Mouse (Mus musculus): ENCODE measurements around the gene Szt2. TPM values are rescaled to one million over a fixed set of nuclear protein-coding genes. Genes with fewer than 3 reads are reported as not detected.

Gene Szt2
- polyA plus RNA-seq, 1 experiment from 2014 or later, result 8.0 TPM

- H3K9ac ChIP-seq (ENCODE audit: low read length), result no peak overlapping the region
- WGBS, result 92% methylated on average over 8 of the region's 8 CpGs
- ATAC-seq, result no peak
- H3K27ac ChIP-seq (ENCODE audit: low read depth, low read length), result no peak overlapping the region
- H3K4me3 ChIP-seq (ENCODE audit: low read depth, low read length), result no peak overlapping the region
- H3K4me1 ChIP-seq (ENCODE audit: control insufficient read depth, insufficient read depth, low read length), result peaks cover 10% of the 10 kb centered on the region; the same call in 1 of the 2 replicates
- H3K36me3 ChIP-seq (ENCODE audit: control insufficient read depth, insufficient read depth, low read length), result peaks cover 12% of the 10 kb centered on the region
- H3K27me3 ChIP-seq (replicated peaks; ENCODE audit: control insufficient read depth, insufficient read depth, low read length), result no peaks in the 10 kb centered on the region
- no peak overlapping the region for H3K4me2 ChIP-seq (ENCODE audit: low read length)
- no peaks in the 10 kb centered on the region for H3K9me3 ChIP-seq (replicated peaks; ENCODE audit: control insufficient read depth, low read length)
- DNase-seq (ENCODE audit: low spot score), result no peak
Measured at GRCm38 (mm10) chr4:118357504-118357903, 51.6 kb downstream of the Szt2 start.

- ATAC-seq (no peak), DNase-seq (ENCODE audit: low spot score) (no peak)
- Histone ChIP-seq H3K9me3 (replicated peaks; ENCODE audit: control insufficient read depth, low read length) (no peaks in the 10 kb centered on the region), H3K4me2 (ENCODE audit: low read length) (no peak overlapping the region), H3K36me3 (ENCODE audit: control insufficient read depth, insufficient read depth, low read length) (peaks cover 4% of the 10 kb centered on the region), H3K4me1 (ENCODE audit: control insufficient read depth, insufficient read depth, low read length) (peaks cover 10% of the 10 kb centered on the region; the same call in 1 of the 2 replicates), H3K27me3 (replicated peaks; ENCODE audit: control insufficient read depth, insufficient read depth, low read length) (no peaks in the 10 kb centered on the region), H3K27ac (ENCODE audit: low read depth, low read length) (no peak overlapping the region), H3K9ac (ENCODE audit: low read length) (no peak overlapping the region), H3K4me3 (ENCODE audit: low read depth, low read length) (no peak overlapping the region)
- 89% methylated on average over 6 of the region's 6 CpGs for WGBS
Measured at GRCm38 (mm10) chr4:118356738-118357137, 52.3 kb downstream of the Szt2 start.

GRCm38 (mm10) chr4:118354289-118354688 lies 54.8 kb downstream of the Szt2 start:
- H3K27ac ChIP-seq (ENCODE audit: low read depth, low read length), result no peak overlapping the region
- H3K36me3 ChIP-seq (ENCODE audit: control insufficient read depth, insufficient read depth, low read length), result no peaks in the 10 kb centered on the region
- H3K4me3 ChIP-seq (ENCODE audit: low read depth, low read length), result no peak overlapping the region
- no peaks in the 10 kb centered on the region for H3K27me3 ChIP-seq (replicated peaks; ENCODE audit: control insufficient read depth, insufficient read depth, low read length)
- DNase-seq (ENCODE audit: low spot score) (no peak), ATAC-seq (no peak)
- peaks cover 3% of the 10 kb centered on the region; the same call in 1 of the 2 replicates for H3K4me1 ChIP-seq (ENCODE audit: control insufficient read depth, insufficient read depth, low read length)
- WGBS, result 69% methylated on average over 3 of the region's 3 CpGs
- H3K9ac ChIP-seq (ENCODE audit: low read length), result no peak overlapping the region
- no peak overlapping the region for H3K4me2 ChIP-seq (ENCODE audit: low read length)
- H3K9me3 ChIP-seq (replicated peaks; ENCODE audit: control insufficient read depth, low read length), result no peaks in the 10 kb centered on the region

GRCm38 (mm10) chr4:118353689-118354088 lies 55.4 kb downstream of the Szt2 start:
- peak; percentile 83 for DNase-seq (ENCODE audit: low spot score)
- ATAC-seq, result peak; percentile 35; the same call in 1 of the 2 replicates
- no peak overlapping the region for H3K27ac ChIP-seq (ENCODE audit: low read depth, low read length)

GRCm38 (mm10) chr4:118351828-118352227 lies 57.2 kb downstream of the Szt2 start:
- Histone ChIP-seq H3K9me3 (replicated peaks; ENCODE audit: control insufficient read depth, low read length) (no peaks in the 10 kb centered on the region), H3K4me1 (ENCODE audit: control insufficient read depth, insufficient read depth, low read length) (no peaks in the 10 kb centered on the region), H3K27ac (ENCODE audit: low read depth, low read length) (no peak overlapping the region), H3K9ac (ENCODE audit: low read length) (no peak overlapping the region), H3K27me3 (replicated peaks; ENCODE audit: control insufficient read depth, insufficient read depth, low read length) (no peaks in the 10 kb centered on the region), H3K4me3 (ENCODE audit: low read depth, low read length) (no peak overlapping the region), H3K4me2 (ENCODE audit: low read length) (no peak overlapping the region), H3K36me3 (ENCODE audit: control insufficient read depth, insufficient read depth, low read length) (no peaks in the 10 kb centered on the region)
- ATAC-seq (peak; percentile 69), DNase-seq (ENCODE audit: low spot score) (peak; percentile 62)
- 65% methylated on average over 3 of the region's 3 CpGs for WGBS

More at GRCm38 (mm10) chr4:118353689-118354088, 55.4 kb downstream of the Szt2 start:
- H3K4me1 ChIP-seq (ENCODE audit: control insufficient read depth, insufficient read depth, low read length), result no peaks in the 10 kb centered on the region
- H3K9me3 ChIP-seq (replicated peaks; ENCODE audit: control insufficient read depth, low read length), result no peaks in the 10 kb centered on the region
- no peaks in the 10 kb centered on the region for H3K27me3 ChIP-seq (replicated peaks; ENCODE audit: control insufficient read depth, insufficient read depth, low read length)
- no peak overlapping the region for H3K9ac ChIP-seq (ENCODE audit: low read length)
- H3K4me2 ChIP-seq (ENCODE audit: low read length), result no peak overlapping the region
- WGBS, result 42% methylated on average over 6 of the region's 6 CpGs
- H3K36me3 ChIP-seq (ENCODE audit: control insufficient read depth, insufficient read depth, low read length), result no peaks in the 10 kb centered on the region
- H3K4me3 ChIP-seq (ENCODE audit: low read depth, low read length), result no peak overlapping the region

GRCm38 (mm10) chr4:118350864-118351263 lies 58.2 kb downstream of the Szt2 start:
- Histone ChIP-seq H3K36me3 (ENCODE audit: control insufficient read depth, insufficient read depth, low read length) (no peaks in the 10 kb centered on the region), H3K4me1 (ENCODE audit: control insufficient read depth, insufficient read depth, low read length) (no peaks in the 10 kb centered on the region), H3K9ac (ENCODE audit: low read length) (no peak overlapping the region), H3K4me2 (ENCODE audit: low read length) (no peak overlapping the region), H3K4me3 (ENCODE audit: low read depth, low read length) (no peak overlapping the region), H3K27me3 (replicated peaks; ENCODE audit: control insufficient read depth, insufficient read depth, low read length) (no peaks in the 10 kb centered on the region), H3K27ac (ENCODE audit: low read depth, low read length) (no peak overlapping the region), H3K9me3 (replicated peaks; ENCODE audit: control insufficient read depth, low read length) (no peaks in the 10 kb centered on the region)
- no peak for DNase-seq (ENCODE audit: low spot score)
- no peak for ATAC-seq
- 85% methylated on average over 2 of the region's 2 CpGs for WGBS

GRCm38 (mm10) chr4:118347529-118348309 lies 61.4 kb downstream of the Szt2 start:
- H3K4me2 ChIP-seq (ENCODE audit: low read length), result no peak overlapping the region
- H3K27ac ChIP-seq (ENCODE audit: low read depth, low read length), result no peak overlapping the region
- WGBS, result 68% methylated on average over 13 of the region's 13 CpGs
- no peak overlapping the region for H3K4me3 ChIP-seq (ENCODE audit: low read depth, low read length)
- DNase-seq (ENCODE audit: low spot score), result no peak
- no peaks in the 10 kb centered on the region for H3K9me3 ChIP-seq (replicated peaks; ENCODE audit: control insufficient read depth, low read length)
- H3K27me3 ChIP-seq (replicated peaks; ENCODE audit: control insufficient read depth, insufficient read depth, low read length), result no peaks in the 10 kb centered on the region
- no peak overlapping the region for H3K9ac ChIP-seq (ENCODE audit: low read length)
- ATAC-seq, result no peak
- no peaks in the 10 kb centered on the region for H3K36me3 ChIP-seq (ENCODE audit: control insufficient read depth, insufficient read depth, low read length)
- H3K4me1 ChIP-seq (ENCODE audit: control insufficient read depth, insufficient read depth, low read length), result no peaks in the 10 kb centered on the region

- Histone ChIP-seq H3K4me2 (ENCODE audit: low read length) (no peak overlapping the region), H3K9me3 (replicated peaks; ENCODE audit: control insufficient read depth, low read length) (no peaks in the 10 kb centered on the region), H3K4me3 (ENCODE audit: low read depth, low read length) (no peak overlapping the region), H3K27ac (ENCODE audit: low read depth, low read length) (no peak overlapping the region), H3K9ac (ENCODE audit: low read length) (no peak overlapping the region), H3K36me3 (ENCODE audit: control insufficient read depth, insufficient read depth, low read length) (no peaks in the 10 kb centered on the region), H3K4me1 (ENCODE audit: control insufficient read depth, insufficient read depth, low read length) (no peaks in the 10 kb centered on the region), H3K27me3 (replicated peaks; ENCODE audit: control insufficient read depth, insufficient read depth, low read length) (no peaks in the 10 kb centered on the region)
- DNase-seq (ENCODE audit: low spot score) (no peak), ATAC-seq (no peak)
- 69% methylated on average over 3 of the region's 3 CpGs for WGBS
Measured at GRCm38 (mm10) chr4:118341447-118341846, 67.6 kb downstream of the Szt2 start.

GRCm38 (mm10) chr4:118336658-118337057 lies 72.4 kb downstream of the Szt2 start:
- ATAC-seq, result 0 out of 2 replicates have a peak, but pooled peaks have one; percentile 20
- no peaks in the 10 kb centered on the region for H3K27me3 ChIP-seq (replicated peaks; ENCODE audit: control insufficient read depth, insufficient read depth, low read length)
- DNase-seq (ENCODE audit: low spot score), result peak; percentile 75
- H3K36me3 ChIP-seq (ENCODE audit: control insufficient read depth, insufficient read depth, low read length), result no peaks in the 10 kb centered on the region
- no peak overlapping the region for H3K9ac ChIP-seq (ENCODE audit: low read length)
- H3K4me3 ChIP-seq (ENCODE audit: low read depth, low read length), result no peak overlapping the region
- H3K27ac ChIP-seq (ENCODE audit: low read depth, low read length), result no peak overlapping the region
- H3K4me2 ChIP-seq (ENCODE audit: low read length), result no peak overlapping the region
- 16% methylated on average over 7 of the region's 7 CpGs for WGBS
- H3K4me1 ChIP-seq (ENCODE audit: control insufficient read depth, insufficient read depth, low read length), result no peaks in the 10 kb centered on the region
- no peaks in the 10 kb centered on the region for H3K9me3 ChIP-seq (replicated peaks; ENCODE audit: control insufficient read depth, low read length)

Measured in forebrain, embryonic 14.5 days (tissue).